Mouse (Mus musculus): ENCODE measurements around the gene Hbb-bh2.
"Not testable (repeated sequence)": the region's sequence is repeated elsewhere in the genome, so short reads cannot be mapped to it uniquely, and the experiment has no call there.

DNA sequence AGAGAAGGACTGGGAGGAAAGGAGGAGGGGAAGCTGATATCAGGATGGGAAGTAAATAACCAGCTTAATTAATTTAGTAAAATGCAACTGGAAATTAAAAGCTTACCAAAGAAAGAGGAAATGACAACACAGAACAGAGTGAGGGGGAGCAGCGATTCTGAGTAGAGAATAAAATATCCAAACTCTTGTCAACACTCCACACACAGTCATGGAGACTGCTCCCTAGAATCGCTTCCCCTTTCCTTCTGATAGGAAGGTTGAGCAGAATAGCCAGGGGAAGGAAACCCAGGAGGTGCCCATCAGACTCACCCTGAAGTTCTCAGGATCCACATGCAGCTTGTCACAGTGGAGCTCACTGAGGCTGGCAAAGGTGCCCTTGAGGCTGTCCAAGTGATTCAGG lies 13.2 kb downstream of the Hbb-bh2 start:
- TF ChIP-seq POLR2A (IDR thresholded peaks at IDR 0.05; ENCODE audit: insufficient read depth, low read depth, low read length); CTCF (IDR thresholded peaks at IDR 0.05); EP300 (IDR thresholded peaks at IDR 0.05; ENCODE audit: insufficient read depth, low read depth, low read length): not testable (repeated sequence)
